Mouse (Mus musculus): Measurements from ENCODE around the gene Sptb. TPM values are rescaled to one million over a fixed set of nuclear protein-coding genes. Genes with fewer than 3 reads are reported as not detected.

Sptb gene
- polyA plus RNA-seq (2012; rRNA removed), result 1.8 and 3.4 TPM in 2 replicates

DNA sequence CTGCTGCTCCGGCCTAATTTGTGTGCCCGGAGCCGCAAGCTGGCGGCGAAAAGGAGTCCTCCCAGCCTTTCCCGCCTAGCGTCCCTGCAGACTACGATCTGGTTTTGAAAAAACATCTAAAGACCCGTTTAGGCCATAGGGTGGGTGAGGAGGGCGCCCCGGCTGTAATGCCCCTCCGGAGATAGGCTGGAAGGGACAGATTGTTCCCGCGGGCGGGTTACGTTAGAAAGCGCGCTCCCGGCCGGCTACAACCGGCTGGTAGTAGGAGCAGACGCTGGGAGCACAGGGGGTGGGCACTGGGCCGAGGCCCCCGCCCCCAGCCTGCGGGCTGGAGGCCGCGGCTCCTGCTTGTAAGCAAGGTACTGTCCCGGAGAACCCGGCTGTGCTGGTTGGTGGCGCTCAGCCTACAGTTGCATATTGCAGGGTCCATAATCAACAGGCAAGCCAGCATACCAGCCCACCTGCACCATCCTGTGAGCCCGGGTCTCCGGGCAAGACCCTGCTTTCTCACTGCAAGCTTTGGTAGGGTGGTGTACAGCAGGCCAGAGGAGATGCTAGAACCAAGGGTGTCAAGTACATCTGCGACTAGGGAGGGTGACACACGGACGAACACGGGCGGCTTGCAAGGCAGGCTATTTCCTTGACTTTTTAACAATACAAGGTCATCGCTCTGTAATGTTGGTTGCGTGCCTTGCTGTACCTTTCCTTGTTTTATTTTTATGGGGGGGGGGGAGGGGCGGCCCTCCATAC, at the start of gene Sptb:
Sptb (minus strand) TSS at position 197 of the 750 bp plus-strand sequence.
- DNase-seq (ENCODE audit: low spot score), result peak; percentile 33

DNA sequence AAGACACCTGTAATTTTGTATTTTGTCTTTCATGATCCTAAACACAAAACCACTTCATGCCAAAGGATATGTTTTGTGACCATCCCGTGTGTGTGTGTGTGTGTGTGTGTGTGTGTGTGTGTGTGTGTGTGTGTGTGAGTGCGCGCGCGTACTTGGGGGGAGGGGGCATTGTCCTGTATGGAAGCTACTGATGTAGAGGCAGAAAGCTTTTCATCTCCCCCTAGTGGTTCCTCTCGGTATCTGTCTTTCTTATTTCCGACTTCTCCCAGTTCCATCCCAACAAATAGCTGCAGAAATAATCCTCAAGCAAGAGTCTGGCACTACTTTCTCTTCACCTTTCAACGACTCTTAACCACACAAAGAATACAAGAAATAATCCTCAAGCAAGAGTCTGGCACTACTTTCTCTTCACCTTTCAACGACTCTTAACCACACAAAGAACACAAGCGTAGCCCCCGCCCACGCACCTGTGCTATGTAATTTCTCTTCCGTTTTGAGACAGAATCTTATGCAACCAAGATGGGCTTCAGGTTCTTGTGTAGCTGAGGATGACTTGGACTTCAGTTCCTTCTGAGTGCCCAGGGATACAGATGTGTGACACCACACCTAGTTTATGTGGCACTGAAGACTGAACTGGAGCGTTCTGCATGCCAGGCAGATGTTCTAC, 42.4 kb upstream of the Sptb start:
- DNase-seq (ENCODE audit: low spot score), result no peak

DNA sequence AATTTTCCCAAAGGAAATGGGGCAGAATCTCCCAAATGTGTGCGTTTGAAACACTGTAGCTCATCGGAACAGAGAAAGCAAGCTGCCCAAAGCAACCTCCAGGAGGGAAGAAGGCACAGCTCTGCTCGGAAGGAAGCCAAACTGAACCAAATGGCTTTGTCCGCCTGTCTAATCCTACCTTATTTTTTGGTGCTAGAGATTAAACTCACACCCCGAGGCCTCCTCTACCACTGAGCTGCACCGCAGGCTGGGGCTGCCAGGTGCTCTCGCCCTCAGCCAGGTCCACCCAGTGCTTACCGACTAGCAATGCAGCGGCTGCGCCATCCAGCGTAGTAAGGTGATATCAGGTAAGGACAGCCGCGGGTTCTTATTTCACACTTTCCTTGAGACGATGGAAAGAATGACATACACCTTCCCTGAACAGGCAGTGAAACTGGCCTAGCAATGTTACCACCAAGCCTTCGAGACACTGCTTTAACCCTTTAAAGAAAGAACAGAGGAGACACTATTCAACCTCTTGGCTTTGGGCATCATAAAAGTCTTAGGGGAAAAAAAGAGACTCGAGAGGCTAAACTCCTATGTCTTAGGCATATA, 40.6 kb upstream of the Sptb start:
- no peak for DNase-seq (ENCODE audit: low spot score)

DNA sequence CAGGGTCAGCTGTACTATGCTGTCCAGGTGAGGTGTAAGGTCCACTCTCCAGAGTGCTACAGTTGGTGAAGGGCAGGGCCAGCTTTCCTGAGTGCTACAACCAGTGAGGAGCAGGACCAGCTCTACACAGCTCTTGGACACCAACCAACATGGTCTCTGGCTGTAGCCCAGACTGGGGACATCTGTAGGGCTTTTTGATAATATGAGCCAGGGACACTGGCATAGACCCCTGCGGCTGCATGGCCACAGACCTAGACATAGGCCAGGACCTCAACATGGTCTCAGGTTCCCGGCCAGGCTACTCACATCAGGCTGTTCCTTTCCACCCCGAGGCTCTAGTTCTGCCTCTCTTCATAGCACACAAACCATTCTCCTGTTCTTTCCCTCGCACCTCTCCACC, 17.6 kb upstream of the Sptb start:
- no peak for DNase-seq (ENCODE audit: low spot score)

DNA sequence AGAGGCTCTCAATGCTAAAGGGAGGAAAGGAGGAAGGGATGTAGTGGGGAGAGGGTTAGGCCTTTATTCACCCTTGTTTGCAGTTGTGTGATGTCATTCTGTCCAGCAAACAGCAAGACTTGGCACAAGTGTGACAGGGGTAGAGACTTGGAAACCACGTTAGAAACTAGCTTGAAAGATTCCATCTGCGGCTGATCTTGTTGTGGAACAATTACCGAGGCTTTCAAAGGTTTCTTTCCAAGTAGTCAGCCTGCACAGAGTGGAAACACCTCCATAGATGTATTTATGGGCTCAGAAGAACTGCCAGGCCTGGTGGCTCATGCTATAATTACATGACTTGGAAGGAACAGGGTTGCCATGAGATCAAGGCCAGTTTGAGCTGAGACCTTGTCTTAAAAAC, 11.7 kb upstream of the Sptb start:
- DNase-seq (ENCODE audit: low spot score), result no peak

DNA sequence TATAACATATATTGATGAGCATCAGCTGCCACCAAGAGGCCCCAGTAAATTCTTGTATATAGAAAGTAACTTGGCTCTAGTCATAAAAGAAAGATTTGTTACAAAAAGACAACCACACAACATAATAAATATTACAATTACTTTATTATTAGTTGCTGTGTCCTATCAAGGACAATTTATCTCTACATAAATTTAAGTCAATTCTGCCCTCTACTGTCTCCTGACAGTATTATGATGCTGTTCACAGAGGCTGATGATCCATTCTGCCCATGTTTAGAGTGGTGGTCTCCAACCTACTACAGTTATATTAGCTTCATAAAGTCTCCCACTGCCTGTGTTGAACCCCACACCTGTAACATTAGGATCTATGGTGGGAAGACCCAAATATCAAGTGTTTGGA, 10.2 kb upstream of the Sptb start:
- no peak for DNase-seq (ENCODE audit: low spot score)

- DNase-seq (ENCODE audit: low spot score), result no peak
Observed at GRCm38 (mm10) chr12:76718384-76718783, 8.0 kb upstream of the Sptb start.

DNA sequence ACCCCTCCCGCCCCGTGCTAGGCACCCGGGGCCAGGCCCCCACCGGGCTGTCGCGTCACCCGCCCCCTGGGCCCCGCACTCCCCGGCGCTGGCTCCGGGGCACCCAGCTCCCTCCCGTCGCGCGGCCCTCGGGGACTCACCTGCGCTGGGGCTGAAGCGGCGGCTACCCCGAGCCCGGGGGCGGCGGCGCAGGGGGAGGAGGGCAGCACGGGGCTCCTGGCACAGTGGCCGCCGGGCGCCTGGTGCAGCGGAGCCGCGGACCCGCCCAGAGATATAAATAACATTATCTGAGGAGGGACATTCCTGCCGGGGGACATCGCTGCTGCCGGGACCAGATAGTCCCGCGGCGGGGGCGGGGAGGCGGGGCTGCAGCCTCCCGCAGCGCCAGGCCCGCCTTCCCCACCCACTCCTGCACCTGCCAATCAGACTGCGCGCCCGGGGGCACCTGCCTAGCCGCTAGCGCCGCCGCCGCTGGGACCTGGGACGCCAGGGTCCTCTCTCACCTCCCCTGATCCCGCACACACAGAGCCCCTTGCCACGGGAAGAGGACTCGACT, 474 bp downstream of the Sptb start:
- DNase-seq (ENCODE audit: low spot score), result peak; percentile 45

- no peak for DNase-seq (ENCODE audit: low spot score)
Observed at GRCm38 (mm10) chr12:76708956-76709794, 1.2 kb downstream of the Sptb start.

GRCm38 (mm10) chr12:76708181-76708580, 2.2 kb downstream of the Sptb start:
- DNase-seq (ENCODE audit: low spot score), result no peak

DNA sequence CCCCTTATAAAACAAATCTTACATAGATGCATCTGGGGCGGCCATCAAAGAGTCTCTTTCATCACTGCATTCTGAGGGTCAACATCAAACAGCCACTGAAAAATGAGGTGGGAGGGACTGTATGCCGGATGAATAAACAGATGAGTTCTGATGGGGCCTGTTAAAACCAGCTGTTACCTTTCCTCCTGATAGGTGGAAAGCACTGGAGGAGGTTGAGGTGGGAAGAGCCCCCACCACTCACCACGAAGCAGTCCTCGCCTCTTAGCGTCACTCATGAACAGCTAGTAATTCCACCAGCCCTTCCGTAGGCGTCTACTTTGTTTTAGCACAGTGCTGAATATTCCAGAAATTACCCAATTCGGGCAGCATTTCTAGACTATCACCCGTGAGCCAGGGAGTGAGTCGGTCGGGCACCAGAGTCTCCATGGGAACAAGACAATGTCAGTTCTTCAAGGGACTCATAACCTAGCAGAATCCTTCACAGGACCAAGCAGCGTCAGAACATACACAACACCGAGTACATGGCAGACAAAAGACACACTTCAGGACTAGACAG, 13.9 kb downstream of the Sptb start:
- DNase-seq (ENCODE audit: low spot score), result no peak

- no peak for DNase-seq (ENCODE audit: low spot score)
Observed at GRCm38 (mm10) chr12:76695773-76696172, 14.6 kb downstream of the Sptb start.

- peak; percentile 22 for DNase-seq (ENCODE audit: low spot score)
Observed at GRCm38 (mm10) chr12:76694801-76695505, 15.4 kb downstream of the Sptb start.

DNA sequence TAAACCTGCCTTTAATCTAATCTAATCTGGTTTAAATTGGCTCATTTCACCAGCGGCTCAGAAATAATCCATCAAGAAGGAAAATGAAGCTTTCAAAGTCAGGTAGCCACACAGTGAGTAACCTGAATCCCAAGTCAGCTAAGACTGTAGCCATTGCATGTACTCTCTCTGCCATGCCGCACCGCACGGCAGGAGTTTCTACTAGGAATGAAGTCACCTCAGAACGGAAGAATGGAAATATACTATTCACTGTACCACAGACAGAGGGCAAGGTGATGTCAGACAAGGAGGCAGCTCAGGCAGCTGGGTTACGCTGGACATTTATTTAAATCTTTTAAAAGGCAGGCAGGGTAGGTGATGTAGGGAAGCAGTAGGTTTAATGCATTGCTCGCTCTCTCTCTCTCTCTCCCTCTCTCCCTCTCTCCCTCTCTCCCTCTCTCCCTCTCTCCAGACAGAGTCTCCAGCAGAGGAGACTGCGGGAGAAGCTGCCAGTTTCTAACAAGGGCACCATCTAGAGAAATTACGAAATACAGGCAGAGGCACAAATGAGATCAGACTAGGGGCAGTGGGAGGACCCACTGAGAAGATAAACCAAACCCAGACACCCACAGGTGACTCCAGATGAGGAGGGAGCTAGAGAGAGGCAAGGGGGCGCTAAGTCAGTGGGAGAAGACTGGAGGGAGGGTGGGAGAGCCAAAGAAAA, 22.7 kb downstream of the Sptb start:
- no peak for DNase-seq (ENCODE audit: low spot score)

DNA sequence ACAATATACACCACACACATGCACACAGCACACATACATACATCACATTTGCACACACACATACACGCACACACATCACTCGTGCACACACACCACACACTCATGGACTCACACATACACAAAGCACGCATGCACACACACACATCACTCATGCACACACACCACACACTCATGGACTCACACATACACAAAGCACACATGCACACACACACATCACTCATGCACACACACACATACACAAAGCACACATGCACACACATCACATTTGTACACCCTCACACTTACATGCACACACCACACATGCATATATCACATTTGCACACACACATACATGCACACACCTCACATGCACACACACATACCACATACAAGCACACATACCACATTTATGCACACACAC, 24.7 kb downstream of the Sptb start:
- DNase-seq (ENCODE audit: low spot score), result no peak

GRCm38 (mm10) chr12:76684493-76684892, 25.9 kb downstream of the Sptb start:
- DNase-seq (ENCODE audit: low spot score), result no peak

DNA sequence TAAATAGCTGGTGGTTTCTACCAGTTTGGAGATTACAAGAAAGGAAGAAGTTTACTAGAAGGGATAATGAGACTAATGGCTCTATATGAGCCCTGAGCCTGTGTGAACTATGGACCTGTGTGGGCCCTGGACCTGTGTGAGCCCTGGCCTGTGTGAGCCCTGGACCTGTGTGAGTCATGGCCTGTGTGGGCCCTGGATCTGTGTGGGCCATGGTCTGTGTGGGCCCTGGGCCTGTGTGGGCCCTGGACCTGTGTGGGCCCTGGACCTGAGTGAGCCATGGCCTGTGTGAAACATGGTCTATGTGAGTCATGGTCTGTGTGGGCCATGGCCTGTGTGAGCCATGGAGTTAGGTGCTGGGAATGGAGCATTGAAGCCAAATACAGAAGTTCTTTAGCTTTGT, 28.4 kb downstream of the Sptb start:
- no peak for DNase-seq (ENCODE audit: low spot score)

DNA sequence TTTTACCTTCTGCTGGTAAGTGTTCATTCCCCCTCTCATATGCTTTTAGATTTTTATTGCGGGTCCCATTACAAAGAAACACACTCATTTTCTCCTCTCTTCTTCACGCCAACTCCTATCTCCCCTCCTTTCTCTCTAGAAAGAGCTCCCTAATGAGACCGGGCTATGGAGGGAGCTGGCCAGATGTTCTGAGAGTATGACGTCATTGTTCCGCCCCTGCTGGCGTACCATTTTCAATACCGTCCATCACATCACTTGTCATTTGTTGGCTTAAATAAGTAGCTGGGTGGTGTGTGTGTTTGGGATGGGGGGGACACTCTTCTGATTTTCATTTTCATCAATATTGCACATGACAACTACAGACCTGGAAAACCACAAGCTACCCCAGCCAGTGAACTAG, 33.3 kb downstream of the Sptb start:
- no peak for DNase-seq (ENCODE audit: low spot score)

- no peak for DNase-seq (ENCODE audit: low spot score)
Observed at GRCm38 (mm10) chr12:76676477-76676876, 33.9 kb downstream of the Sptb start.

- no peak for DNase-seq (ENCODE audit: low spot score)
Observed at GRCm38 (mm10) chr12:76675364-76675763, 35.0 kb downstream of the Sptb start.
